Mouse (Mus musculus) inflammation-experienced regulatory T-cells, adult 16 weeks (primary cell): ENCODE results near the gene Krt17. TPM values are rescaled to one million over a fixed set of nuclear protein-coding genes. Genes with fewer than 3 reads are reported as not detected.

ENCODE experiments used
- polyA plus RNA-seq: library from polyadenylated mRNA; unstranded; fragments of 100-300 nt; shearing (Covaris generic); gene quantifications from one replicate; pipeline ENCODE4 v1.2.1, GENCODE M21; 2017

Gene Krt17
- 3.5 TPM for polyA plus RNA-seq

GRCm38 (mm10) chr11:100260514-100261234, at the start of gene Krt17:
Gene Krt17, minus strand, starts transcription at chr11:100261029.

GRCm38 (mm10) chr11:100269821-100270332, 9.0 kb upstream of the Krt17 start, which contains the start of gene Krt42:
Gene Krt42, minus strand, starts transcription at chr11:100269871.

GRCm38 (mm10) chr11:100248852-100249465, 11.9 kb downstream of the Krt17 start, which contains the start of gene Krt16:
Gene Krt16, minus strand, starts transcription at chr11:100248902.

GRCm38 (mm10) chr11:100207498-100207897, 53.3 kb downstream of the Krt17 start, which contains the start of gene Krt14:
Gene Krt14, minus strand, starts transcription at chr11:100207548.

Other genes with a start within 250 kb of the Krt17 start
- not detected for gene Krt33a, start 244.8 kb downstream of the Krt17 start, polyA plus RNA-seq
- gene Krt33b, start 231.2 kb downstream of the Krt17 start, polyA plus RNA-seq: not detected
- gene Krt34, start 219.5 kb downstream of the Krt17 start, polyA plus RNA-seq: not detected
- not detected for gene Krt31, start 210.5 kb downstream of the Krt17 start, polyA plus RNA-seq
- gene Krt32, start 172.8 kb downstream of the Krt17 start, polyA plus RNA-seq: not detected
- gene Krt35, start 164.8 kb downstream of the Krt17 start, polyA plus RNA-seq: not detected
- gene Krt36, start 155.4 kb downstream of the Krt17 start, polyA plus RNA-seq: not detected
- not detected for gene Krt13, start 139.5 kb downstream of the Krt17 start, polyA plus RNA-seq
- not detected for gene Krt15, start 125.1 kb downstream of the Krt17 start, polyA plus RNA-seq
- not detected for gene Krt19, start 112.4 kb downstream of the Krt17 start, polyA plus RNA-seq
- not detected for gene Krt9, start 67.8 kb downstream of the Krt17 start, polyA plus RNA-seq
- not detected for gene Krt14, start 53.5 kb downstream of the Krt17 start, polyA plus RNA-seq
- not detected for gene Krt16, start 12.1 kb downstream of the Krt17 start, polyA plus RNA-seq
- gene Krt42, start 8.8 kb upstream of the Krt17 start, polyA plus RNA-seq: not detected
- gene Eif1, start 58.9 kb upstream of the Krt17 start, polyA plus RNA-seq: 2,843 TPM
- gene Gast, start 73.4 kb upstream of the Krt17 start, polyA plus RNA-seq: not detected
- 5.4 TPM for gene Hap1, start 95.1 kb upstream of the Krt17 start, polyA plus RNA-seq
- 2.9 TPM for gene Jup, start 136.7 kb upstream of the Krt17 start, polyA plus RNA-seq
- gene P3h4, start 153.8 kb upstream of the Krt17 start, polyA plus RNA-seq: not detected
- gene Fkbp10, start 154.7 kb upstream of the Krt17 start, polyA plus RNA-seq: not detected
- 165 TPM for gene Nt5c3b, start 180.8 kb upstream of the Krt17 start, polyA plus RNA-seq
- 0.99 TPM for gene Klhl10, start 180.9 kb upstream of the Krt17 start, polyA plus RNA-seq
- 4.2 TPM for gene Klhl11, start 211.7 kb upstream of the Krt17 start, polyA plus RNA-seq